Mouse (Mus musculus): ENCODE data around the gene Cd274.

The Cd274 gene

DNA sequence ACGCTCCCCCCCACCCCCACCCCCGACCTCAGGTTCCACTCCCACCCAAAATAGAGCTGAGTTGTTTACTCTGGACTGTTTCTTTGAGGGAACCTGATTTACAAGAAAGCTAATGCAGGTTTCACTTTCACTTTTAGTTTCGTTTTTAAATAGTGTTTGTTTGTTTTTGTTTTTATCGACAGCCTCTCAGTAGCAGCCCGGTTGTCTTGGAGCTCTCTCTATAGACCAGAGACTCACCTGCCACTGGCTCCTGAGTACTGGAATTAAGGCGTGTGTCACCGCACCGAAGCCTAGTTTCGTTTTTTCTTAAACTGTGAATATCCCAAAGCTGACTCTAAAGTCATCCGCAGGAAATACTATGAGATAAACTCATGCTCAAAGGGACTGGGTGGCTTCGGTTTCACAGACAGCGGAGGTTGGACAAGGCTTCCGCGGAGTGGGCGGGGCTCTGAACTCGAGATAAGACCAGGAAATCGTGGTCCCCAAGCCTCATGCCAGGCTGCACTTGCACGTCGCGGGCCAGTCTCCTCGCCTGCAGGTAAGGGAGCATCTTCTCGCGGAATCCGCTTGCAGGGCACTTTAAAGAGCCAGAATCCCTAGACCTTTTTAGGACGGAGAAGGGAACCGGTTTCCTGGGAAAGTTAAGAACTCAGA lies at the start of gene Cd274, which contains the start of gene Plgrkt:
Cd274 (plus strand) TSS at position 487 of the 654 bp plus-strand sequence.
Plgrkt (minus strand) TSS at position 422 of the 654 bp plus-strand sequence.
- no peak for DNase-seq (ENCODE audit: low spot score)

DNA sequence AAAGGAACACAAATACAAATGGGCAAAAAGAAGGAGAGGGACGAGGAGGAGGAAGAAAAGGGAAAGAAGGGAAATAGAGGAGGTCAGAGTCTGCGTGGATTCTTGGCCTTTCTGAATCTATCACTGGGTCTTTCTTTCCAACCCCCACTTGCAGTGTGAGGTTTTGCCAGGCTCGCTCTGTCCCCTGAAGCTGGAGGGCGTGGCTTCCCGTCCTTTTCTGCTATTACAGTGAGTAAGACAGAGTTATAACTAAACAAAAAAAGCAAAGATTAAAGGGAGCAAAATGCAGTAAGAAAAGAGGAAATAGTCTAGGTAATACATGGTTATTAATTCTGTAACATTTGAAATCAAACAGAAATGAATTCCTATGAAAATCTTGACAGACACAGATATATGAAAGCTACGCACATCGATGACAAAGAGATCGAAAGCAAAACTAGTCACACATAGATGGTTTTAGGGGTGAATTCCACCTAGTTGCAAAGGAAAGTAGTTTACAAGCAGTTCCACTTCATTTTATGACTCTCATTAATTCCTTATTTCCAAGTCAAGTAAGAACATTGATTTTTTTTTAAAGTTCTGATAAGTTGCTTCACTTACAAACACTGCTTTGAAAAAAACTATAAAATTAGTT lies 43.7 kb upstream of the Cd274 start:
- DNase-seq (ENCODE audit: low spot score): no peak

DNA sequence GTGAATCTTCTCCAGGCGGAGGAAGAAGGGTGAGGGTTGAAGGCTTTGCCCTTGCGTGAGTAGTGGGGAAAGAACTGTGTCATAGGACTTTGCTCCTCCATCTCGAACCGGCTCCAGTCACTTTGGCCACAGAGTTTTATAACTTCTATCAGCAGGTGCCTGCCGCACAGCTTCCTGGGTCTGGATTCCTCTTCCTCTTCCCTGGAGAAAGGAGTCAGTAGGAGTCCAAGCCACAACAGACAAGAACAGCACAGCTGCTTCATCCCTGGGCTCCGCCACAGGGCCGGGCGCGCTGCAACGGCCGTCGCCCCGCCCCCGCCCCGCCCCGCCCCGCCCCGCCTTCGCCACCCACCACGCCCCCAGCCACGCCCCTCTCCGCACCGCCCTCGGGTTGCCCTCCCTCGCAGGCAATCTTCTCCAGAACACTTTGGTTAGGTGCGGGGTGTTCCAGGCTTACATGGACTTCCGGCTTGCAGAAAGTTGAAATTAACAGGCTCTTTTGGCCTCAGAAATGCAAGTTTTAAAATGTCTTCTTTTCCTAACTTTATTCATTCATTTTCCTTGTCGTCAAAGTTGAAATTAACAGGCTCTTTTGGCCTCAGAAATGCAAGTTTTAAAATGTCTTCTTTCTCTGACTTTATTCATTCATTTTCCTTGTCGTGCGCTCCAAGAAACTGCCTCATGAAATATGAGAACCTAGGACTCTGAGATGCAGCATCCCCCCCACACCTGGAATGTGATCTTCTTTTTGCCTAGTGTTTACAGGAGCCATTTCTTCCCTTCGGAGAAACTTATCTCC lies 42.0 kb upstream of the Cd274 start, which contains the start of gene Insl6:
Insl6 (minus strand) TSS at position 304 of the 799 bp plus-strand sequence.
- peak; percentile 27 for DNase-seq (ENCODE audit: low spot score)

DNA sequence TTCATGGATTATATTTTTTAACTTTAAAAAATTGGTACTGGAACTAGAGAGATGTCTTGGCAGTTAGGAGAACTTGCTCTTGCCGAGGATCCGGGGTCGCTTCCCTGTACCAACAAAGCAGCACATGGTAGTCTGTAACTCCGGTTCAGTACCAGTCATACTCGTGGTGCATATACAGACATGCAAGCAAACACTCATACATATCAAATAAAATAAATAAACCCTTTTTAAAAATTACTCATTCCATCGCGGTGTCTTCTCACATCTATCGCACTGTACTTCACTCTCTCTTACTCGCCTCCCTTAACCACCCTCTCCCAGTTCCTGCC lies 41.4 kb upstream of the Cd274 start:
- DNase-seq (ENCODE audit: low spot score): no peak

DNA sequence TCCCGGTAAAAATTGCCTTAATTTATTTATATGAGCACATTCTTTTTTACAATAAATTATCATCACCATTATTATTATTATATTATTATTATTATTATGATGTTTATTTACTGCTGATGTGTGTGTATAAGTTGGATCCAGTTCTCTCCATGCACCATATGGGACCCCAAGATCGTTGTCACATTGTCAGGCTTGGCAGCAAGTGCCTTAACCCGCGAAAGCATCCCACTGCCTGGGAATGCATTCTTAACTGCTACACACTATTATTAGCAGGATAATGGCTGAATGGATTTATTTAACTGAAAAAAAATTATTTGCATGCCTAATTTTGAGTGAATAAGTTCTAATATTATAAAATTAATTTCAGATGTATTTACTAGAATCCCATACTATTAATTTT lies 40.9 kb upstream of the Cd274 start:
- no peak for DNase-seq (ENCODE audit: low spot score)

DNA sequence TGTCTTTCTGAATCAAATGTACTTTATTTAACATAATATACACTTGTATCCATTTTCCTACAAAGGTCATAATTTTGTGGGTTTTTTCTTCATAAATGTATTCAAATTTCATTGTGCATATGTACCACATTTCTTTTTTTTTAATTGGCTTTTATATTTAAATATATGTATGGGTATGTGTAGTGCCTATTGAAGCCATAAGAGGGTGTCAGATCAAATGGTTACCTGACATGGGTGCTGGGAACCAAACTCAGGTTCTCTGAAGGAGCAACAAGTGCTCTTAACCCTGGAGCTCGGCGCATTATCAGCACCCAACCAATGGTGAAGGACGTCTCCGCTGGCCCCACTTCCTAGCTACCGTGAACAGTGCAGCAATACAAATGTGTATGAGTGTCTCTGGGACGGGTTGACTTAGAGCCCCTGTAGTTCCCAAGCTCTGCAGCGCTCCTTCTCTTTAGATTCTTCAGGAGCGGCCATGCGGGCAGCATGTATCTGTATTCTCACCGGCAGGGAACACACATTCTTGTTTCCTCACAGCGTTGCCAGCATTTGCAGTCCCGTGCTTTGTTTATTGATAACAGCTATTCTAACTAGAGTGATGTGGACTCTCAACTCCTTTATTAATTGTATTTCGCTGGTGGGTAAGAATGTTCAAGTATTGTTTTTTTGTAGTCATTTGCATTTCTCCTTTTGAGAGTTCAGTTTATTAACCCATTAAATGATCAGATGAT lies 40.3 kb upstream of the Cd274 start:
- no peak for DNase-seq (ENCODE audit: low spot score)

DNA sequence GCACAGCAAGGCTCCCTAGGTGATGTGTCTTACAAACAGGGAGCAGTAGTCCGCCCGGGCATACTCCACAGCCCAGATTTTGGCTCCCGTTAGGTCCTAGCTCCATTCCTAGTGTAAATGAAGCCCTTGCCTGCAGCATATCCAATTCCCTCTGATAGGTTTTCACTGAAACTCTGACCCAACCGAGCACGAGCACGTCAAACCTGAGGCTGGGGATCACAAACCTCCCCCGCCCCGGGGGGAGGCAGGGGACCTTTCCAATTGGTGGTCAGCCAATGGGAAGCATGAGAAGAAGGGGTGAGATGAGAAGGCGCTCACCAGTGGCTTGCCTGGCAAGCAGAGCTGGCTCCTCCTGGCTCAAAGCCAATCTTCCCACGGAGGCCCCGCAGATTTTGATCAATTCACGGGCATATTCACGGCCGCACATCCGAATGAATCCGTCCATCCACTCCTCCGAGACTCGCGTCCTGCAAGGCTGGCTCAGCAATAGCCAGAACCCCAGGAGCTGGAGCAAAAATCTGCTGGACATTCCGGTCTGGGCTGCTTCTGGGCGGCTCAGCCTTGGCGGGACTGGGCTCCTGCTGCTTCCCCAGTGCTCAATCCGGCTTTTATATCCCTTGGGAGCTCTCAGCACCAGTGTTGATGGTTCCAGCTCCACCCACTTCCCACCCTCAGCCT lies 33.0 kb upstream of the Cd274 start, which contains the start of gene Rln1:
Rln1 (minus strand) TSS at position 603 of the 678 bp plus-strand sequence.
- DNase-seq (ENCODE audit: low spot score): no peak

DNA sequence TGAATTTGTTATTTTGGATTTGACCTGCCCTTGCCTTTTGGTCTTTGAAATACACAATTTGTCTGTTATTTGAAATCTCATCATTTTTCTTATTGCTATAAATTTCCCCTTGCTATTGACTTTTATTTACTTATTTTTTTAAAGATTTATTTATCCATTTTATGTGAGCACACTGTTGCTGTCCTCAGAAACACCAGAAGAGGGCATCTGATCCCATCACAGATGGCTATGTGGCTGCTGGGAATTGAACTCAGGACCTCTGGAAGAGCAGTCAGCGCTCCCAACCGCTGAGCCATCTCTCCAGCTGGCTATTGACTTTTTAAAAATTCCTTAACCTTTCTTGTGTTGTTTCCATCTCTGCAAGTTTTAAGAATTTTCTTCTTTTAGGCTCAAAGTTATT lies 30.6 kb upstream of the Cd274 start:
- no peak for DNase-seq (ENCODE audit: low spot score)

DNA sequence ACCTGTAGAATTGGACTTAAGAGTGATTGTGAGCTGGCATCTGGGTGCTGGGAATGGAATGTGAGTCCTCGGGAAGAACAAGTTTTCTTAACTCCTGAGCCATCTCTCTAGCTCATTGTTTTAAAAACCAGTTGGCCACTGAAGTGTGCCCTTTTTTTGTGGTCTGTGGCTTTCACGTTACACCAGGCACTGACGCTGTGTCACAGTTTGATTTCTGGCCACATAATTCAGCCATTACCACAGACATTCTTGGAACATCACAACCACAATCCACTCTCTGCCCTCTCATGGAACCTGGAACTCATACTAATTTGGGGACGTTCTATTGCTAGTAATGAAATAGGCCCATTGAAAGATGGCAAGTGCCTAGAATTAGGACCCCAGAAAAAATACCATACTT lies 26.2 kb upstream of the Cd274 start:
- DNase-seq (ENCODE audit: low spot score): no peak

DNA sequence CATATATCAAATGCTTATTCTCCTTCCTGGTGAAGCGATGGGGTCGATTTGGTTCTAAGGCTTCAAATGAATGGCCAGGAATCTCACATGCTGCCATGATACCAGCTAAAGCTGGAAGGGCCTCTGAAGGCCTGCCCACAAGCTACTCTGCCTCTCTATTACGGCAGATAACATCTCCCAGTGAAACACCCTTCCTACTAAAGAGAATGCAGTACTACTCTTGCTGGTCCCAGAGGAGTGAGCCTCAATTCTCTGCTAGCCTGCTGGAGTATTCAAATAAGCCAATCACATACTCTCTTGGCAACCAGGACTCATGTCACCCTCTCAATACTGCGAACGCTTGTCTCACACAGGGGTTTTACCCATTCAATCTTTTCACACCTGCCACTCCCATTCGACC lies 25.0 kb upstream of the Cd274 start:
- no peak for DNase-seq (ENCODE audit: low spot score)

DNA sequence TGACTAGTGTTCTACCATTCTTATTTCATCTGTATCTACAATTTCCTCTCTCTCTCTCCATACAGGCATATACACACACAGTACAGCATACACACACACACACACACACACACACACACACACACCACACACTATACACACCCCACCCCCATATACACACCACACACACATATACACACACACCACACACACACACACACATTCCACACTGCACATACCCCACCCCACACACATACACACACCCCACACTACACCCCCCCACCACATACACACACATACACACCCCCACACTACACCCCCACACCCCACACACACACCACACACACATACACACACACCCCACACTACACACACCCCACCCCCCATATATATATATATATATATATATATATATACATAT lies 22.4 kb upstream of the Cd274 start:
- DNase-seq (ENCODE audit: low spot score): no peak

DNA sequence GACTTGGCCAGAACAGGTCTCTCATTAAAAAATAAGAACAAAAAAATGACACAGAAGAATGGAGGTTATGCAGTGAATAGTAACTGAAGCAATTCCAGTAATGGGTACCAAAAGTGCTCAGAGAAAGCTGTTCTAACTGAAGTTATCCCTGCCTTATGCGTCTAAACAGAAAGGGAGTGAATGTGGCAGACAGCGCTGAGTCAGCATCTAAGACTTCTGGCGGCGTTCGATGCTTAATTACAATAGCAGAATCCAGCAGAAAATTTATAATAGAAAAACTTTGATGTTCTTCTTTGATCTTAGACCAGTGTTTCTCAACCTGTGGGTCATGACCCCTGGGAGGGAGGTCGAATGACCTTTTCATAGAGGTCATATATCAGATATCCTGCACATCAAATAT lies 21.6 kb upstream of the Cd274 start:
- no peak for DNase-seq (ENCODE audit: low spot score)

DNA sequence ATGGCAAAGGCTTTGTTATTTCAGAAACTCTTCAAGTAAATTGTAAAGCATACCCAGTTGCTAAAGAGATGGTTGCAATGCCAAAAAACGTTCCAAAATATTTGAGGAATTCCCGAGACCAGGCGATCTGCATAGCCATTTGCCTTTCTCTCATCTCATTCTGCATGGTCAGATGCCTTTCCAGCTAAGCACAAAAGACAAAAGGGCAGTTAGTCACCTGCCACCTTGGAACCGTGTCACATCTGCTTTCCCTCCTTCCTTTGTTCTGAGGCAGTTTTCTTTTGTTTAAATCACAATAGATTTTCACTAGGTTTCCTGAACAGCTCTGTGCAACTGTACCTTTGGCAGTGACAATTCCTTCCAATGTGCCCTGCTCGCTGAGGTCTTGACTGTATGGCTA lies 16.3 kb upstream of the Cd274 start:
- no peak for DNase-seq (ENCODE audit: low spot score)

DNA sequence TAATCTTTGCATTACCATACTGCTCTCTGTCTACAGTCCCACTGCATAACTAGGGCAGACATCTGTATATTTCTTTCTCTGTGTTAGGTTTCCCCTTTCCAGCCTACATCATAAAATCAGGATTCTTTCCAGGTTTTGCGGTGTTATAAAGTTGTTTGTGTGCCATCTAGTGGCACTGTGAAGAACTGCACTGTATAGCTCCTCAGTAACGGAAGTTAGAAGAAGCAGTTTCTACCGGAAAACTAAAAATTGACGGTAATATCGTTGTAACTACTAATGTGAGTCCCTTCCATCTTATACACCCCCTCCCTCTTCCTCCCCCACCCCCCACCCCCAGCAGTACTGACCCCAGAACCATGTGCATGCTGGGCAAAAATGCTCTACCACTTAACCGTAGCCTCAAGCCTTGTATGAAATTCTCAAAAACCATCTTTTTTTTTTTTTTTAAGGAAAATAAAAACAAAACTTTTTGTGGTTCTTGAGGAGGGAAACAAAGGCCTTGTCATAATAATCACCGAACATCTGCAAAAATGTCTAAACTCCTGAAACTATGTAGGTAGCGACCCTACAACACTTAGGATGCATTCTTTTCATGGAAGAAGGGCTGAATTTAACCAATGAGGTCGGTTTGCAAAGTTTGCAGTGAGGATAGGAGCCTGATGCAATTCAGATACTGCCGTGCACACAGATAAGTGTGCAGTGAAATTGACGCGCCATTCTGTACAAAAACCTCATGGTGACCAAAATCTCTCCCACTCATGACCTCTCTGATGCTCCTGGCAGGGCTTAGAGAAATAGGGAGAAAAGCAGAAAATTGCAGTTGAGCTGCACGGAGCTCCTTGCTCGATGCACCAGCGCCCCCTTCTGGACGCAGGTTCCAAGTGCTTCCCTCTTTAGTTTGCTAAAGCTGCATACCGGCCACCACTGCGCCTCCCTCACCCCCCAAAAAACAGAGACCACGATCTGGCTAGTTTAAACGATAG lies 12.1 kb upstream of the Cd274 start:
- DNase-seq (ENCODE audit: low spot score): peak; percentile 71

DNA sequence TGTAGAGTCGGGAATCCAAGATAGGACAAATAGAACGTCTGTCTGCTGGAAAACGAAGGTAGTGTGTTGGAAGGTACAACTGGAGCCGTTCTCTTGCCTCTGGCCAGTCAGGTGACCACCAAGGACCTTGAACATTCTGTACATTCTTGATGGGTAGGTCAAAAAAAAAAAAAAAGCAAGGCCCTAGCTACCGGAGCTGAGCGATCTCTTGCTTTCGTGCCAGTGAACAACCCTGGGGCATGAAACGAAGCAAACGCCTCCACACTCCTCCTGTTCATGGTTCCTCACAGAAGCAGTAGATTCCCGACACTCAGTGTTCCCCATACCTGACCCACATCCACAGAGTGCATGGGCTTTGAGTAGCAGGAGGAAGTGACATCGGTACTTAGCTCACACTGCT lies 11.0 kb upstream of the Cd274 start:
- DNase-seq (ENCODE audit: low spot score): no peak

DNA sequence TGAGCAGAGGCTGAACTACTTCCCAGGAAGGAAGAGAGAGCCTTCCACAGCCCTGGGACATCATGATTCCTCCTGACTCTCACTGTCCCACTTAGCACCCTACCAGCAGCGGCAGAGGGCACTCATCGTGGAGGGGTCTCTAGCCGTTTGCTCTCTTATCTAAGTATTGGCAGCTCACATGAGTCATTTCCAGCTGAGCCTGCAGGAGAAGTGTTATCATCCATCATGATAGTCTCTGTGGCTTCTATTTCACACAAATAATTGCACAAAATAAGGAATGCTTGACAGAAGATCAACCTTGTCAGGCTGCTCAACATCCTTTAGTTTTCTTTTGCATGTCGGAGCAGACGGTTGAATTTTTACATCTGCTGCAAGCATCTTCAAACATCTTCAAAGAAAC lies 7.0 kb upstream of the Cd274 start:
- no peak for DNase-seq (ENCODE audit: low spot score)

DNA sequence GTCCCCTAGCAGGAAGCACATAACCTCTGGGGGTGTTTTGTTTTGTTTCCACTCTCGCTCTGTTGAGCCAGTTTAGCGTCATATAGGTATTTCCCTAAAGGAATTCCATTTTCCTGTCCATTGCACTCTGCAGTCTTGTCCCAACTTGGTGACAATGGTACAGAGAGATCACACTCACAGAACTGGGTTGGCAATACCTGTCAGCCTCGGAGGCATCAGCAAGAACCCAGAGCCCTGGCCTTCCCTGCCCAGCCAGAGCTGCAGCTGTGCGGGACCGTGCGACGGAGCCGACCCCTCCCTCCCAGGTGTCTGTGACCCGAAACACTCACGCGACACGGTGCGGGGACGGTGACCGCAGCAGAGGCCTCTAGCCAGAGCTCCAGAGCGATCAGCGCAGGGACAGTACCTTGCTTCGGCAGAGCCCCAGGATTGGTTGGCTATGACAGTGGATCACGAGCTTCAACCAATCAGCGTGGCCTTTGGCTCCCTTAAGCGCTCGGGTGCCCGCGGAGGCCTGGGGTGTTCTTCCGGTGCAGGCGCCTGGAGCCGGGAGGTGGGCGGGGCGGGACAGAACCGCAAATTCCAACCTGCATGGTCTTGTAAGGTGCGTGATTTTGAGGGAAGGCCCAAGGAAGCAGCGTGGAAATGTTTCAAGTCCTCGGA lies 5.7 kb upstream of the Cd274 start:
- peak; percentile 70 for DNase-seq (ENCODE audit: low spot score)

DNA sequence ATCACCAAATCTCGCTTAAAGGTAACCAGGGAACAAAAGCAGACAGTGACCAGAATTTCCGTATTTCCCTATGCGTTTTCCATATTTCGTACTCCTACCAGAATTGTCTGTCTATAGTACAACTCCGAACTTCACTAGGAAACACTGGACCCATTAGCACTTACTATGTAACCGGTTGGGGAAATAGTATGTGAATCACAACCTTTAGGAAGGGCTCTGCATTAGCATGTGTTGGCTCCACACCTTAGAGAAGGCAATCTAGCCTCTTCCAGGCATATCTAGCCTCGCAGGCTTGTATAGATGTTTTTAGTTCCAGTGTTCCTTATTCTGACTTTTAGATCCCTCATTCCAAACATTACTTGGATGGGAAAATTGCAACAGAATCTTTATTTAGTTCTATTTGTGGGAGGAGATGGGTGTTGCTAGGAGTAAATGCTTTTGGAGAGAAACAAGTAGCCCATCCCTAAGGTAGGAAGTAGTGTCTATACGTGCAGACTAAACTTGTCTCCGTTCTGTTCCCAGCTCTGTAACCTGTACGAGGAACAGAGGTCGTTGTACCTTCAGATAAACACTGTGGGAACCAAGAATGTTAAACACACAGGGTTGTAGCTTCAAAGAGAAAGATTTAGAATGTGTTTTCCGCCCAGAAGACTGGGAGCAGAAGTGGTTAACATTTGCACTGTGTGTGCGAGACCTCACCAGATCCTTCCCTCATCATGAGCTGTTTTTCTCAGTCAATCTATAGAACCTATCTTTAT lies 4.9 kb upstream of the Cd274 start:
- DNase-seq (ENCODE audit: low spot score): no peak

DNA sequence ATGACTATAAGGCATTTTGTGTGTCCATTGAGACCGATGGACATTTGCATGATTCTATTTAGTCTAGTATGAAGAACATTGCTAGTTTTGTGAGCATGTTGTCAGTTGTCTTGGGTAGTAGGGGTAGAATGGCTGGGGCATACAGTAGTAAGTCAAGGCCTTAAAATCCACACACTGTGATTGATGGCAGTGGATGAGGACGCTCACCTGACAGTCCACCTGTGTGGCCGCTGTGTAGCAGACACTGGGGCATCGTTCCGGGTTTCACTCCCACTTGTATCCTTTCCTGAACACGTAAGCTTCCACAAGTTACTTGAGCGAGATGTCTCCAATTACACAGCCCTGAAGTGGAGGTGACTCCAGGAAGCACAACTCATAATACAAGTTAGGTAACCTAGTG lies 3.7 kb upstream of the Cd274 start:
- DNase-seq (ENCODE audit: low spot score): no peak

Data from urinary bladder, postnatal 10 days (tissue).